Mouse (Mus musculus) midbrain, embryonic 10.5 days (tissue): ENCODE measurements around the gene Olfr1249. TPM values are rescaled to one million over a fixed set of nuclear protein-coding genes. Genes with fewer than 3 reads are reported as not detected.
"Not testable (repeated sequence)": the region's sequence is repeated elsewhere in the genome, so short reads cannot be mapped to it uniquely, and the experiment has no call there.

ENCODE experiments used
- DNase-seq: peaks from one replicate; pipeline ENCODE4 v3.0.0-alpha.2; 2017; ENCODE audit warnings: low spot score
- H3K27ac ChIP-seq: fragments of 300-500 bp; sonication (generic); replicated peaks from 2 replicates; pipeline ENCODE4 v1.5.1; 2016; ENCODE audit warnings: mild to moderate bottlenecking
- H3K27me3 ChIP-seq: fragments of 300-500 bp; sonication (generic); 2 replicates; pipeline ENCODE4 v1.6.1; 2016; ENCODE audit warnings: low read depth, mild to moderate bottlenecking; ENCODE audit not compliant: poor library complexity, severe bottlenecking
- H3K36me3 ChIP-seq: fragments of 300-500 bp; sonication (generic); 2 replicates; pipeline ENCODE4 v1.6.1; 2016; ENCODE audit warnings: mild to moderate bottlenecking, moderate library complexity
- H3K4me1 ChIP-seq: fragments of 300-500 bp; sonication (generic); 2 replicates; pipeline ENCODE4 v1.6.1; 2016
- H3K4me3 ChIP-seq: fragments of 300-500 bp; sonication (generic); 2 replicates; pipeline ENCODE4 v1.5.1; 2016; ENCODE audit warnings: mild to moderate bottlenecking, moderate library complexity
- H3K9me3 ChIP-seq: fragments of 300-500 bp; sonication (generic); replicated peaks from 2 replicates; pipeline ENCODE4 v1.6.1; 2016; ENCODE audit warnings: mild to moderate bottlenecking
- whole genome bisulfite sequencing: fragments of 180-500 bp; shearing (Covaris S2); methylation state at CpG from one replicate; pipeline ENCODE4 v1.1.7; 2016; 5-methylcytosine and 5-hydroxymethylcytosine counted together
- polyA plus RNA-seq: library from polyadenylated mRNA; unstranded; fragments of >200 nt; fragmentation: Nextera tagmentation; extraction: Ambion mirVana; gene quantifications from 2 replicates; pipeline ENCODE4 v1.2.1, GENCODE M21; 2016

Olfr1249 gene
- not detected in 2 replicates for polyA plus RNA-seq

DNA sequence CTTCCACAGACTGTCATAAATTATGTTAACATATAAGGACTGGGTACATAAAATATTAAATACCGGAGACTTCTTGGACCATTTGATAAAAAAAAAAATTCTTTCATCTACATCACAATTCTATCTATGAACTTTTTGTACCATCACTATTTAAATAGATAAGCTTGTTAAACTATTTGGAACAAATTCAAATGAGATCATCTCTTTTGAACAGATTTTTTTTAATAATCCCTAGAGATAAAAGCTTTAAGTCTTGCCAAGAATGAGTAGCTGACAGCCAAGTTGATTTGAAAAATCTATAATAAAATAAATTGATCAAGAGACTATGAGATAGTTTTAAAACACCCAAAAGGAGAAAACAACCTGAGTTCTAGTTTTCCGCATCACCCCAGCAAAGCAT, at the start of gene Olfr1249:
Gene Olfr1249 (minus strand): TSS at position 101 of the 400 bp plus-strand sequence.
- WGBS, result 95% methylated on average over 2 of the region's 2 CpGs

DNA sequence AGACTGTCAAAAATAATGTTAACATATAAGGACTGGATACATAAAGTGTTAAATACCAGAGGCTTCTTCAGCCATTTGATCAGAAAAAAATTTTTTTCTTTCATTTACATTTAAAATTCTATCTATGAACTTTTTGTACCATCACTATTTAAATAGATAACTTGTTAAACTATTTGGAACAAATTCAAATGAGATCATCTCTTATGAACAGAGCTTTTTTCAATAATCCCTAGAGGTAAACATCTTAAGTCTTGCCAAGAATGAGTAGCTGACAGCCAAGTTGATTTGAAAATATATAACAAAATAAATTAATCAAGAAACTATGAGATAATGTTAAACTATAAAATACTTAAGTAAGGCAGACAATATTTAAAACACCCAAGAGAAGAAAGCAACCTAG, 37.1 kb upstream of the Olfr1249 start, which contains the start of gene Olfr1251:
Gene Olfr1251 (minus strand): TSS at position 101 of the 400 bp plus-strand sequence.
- no peak within 1 kb of the TSS for H3K27ac ChIP-seq
- DNase-seq, result no peak
- no peaks in the 10 kb centered on the region for H3K27me3 ChIP-seq
- no peaks in the 10 kb centered on the region for H3K36me3 ChIP-seq
- H3K4me1 ChIP-seq, result no peaks in the 10 kb centered on the region
- no peaks in the 10 kb centered on the region for H3K9me3 ChIP-seq
- H3K4me3 ChIP-seq, result no peak within 1 kb of the TSS

More for the DNA sequence above, at the start of gene Olfr1249:
- no peaks in the 10 kb centered on the region for H3K36me3 ChIP-seq
- DNase-seq, result no peak
- H3K4me3 ChIP-seq, result no peak within 1 kb of the TSS
- H3K27me3 ChIP-seq, result no peaks in the 10 kb centered on the region
- H3K27ac ChIP-seq, result no peak within 1 kb of the TSS
- H3K9me3 ChIP-seq, result no peaks in the 10 kb centered on the region
- H3K4me1 ChIP-seq, result no peaks in the 10 kb centered on the region

DNA sequence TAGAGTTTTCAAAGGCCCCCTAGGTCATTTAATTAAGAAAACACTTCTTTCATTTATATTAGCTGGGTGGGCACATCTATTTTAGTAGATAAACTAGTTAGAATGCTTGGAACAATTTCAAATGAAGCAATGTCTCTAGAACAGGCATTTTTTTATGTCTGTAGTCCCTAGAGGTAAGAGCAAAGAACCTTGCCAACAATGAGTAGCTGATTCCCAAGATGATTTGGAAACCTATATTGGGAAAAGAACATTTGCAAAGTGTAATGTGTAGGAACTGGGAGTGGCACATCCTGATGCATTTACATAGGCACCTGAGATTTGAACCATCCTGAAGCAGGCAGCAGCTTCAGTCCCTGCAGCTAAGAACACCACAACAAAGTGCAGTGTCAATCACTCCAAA, 26.6 kb upstream of the Olfr1249 start, which contains the start of gene Olfr1250:
Gene Olfr1250 (minus strand): TSS at position 101 of the 400 bp plus-strand sequence.
- H3K27me3 ChIP-seq, result no peaks in the 10 kb centered on the region
- H3K4me3 ChIP-seq, result no peak within 1 kb of the TSS
- H3K4me1 ChIP-seq, result no peaks in the 10 kb centered on the region
- no peaks in the 10 kb centered on the region for H3K36me3 ChIP-seq
- no peaks in the 10 kb centered on the region for H3K9me3 ChIP-seq
- no peak within 1 kb of the TSS for H3K27ac ChIP-seq
- DNase-seq, result no peak

DNA sequence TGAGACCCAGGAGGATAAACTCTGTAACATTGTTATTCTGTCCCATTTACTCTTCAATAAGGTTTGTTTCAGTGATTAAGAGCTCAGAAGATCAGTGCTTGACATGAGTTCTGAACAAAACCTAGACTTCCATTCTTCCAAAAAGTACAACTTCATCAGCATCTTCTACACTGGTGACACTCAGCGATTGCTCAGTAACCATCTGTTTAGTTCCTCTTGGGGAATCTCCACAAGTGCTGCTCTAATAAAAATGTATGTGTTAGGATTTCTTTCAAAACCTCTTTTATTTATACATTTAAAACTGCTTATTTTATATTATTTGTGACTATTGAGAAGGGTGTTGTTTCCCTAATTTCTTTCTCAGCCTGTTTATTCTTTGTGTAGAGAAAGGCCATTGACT, 16.6 kb downstream of the Olfr1249 start, which contains the start of gene Olfr1248:
Gene Olfr1248 (minus strand): TSS at position 101 of the 400 bp plus-strand sequence.
- not testable (repeated sequence) for H3K9me3 ChIP-seq, H3K27me3 ChIP-seq, H3K4me3 ChIP-seq, H3K27ac ChIP-seq, H3K4me1 ChIP-seq, DNase-seq, H3K36me3 ChIP-seq
- 94% methylated on average over 1 of the region's 1 CpGs for WGBS

DNA sequence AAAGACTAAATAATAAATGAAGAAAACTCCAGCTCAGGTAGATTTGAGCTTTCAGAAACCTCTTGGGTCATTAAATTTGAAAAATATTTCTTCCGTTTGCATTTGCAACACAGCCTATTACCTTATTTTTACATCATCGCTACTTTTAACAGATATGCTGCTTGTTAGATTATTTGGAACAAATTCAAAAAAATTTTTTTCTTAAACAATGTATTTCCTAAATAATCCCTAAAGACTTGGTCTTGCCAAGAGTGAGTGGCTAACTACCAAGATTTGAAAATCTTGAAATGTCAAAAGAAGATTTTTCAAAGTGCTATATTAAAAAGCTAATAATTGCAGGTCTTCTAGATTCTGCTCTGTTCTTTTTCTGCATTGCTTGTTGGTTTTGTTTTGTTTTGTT, 20.8 kb downstream of the Olfr1249 start, which contains the start of gene Olfr1247:
Gene Olfr1247 (minus strand): TSS at position 101 of the 400 bp plus-strand sequence.
- H3K4me1 ChIP-seq, result no peaks in the 10 kb centered on the region
- no peaks in the 10 kb centered on the region for H3K9me3 ChIP-seq
- WGBS, result 92% methylated on average over 2 of the region's 2 CpGs

DNA sequence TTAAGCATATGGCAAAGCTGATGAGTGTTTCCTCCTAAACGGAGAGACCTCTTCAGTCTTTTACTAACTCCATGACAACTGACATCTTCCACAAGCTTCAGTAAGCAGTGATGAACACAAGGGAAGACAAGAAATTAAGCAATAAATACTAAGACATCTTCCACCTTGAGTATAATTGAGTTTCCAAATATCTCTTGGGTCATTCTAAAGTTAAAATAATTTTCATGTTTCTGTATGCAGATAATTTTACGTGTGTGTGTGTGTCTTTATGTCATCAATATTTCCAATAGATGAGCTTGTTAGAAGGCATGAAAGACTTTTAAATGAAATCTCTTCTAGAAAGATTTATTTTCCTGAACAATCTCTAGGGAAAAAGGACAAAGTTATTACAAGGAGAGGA, 41.7 kb downstream of the Olfr1249 start, which contains the start of gene Olfr1246:
Gene Olfr1246 (minus strand): TSS at position 101 of the 400 bp plus-strand sequence.
- no peaks in the 10 kb centered on the region for H3K36me3 ChIP-seq
- no peak within 1 kb of the TSS for H3K27ac ChIP-seq
- no peaks in the 10 kb centered on the region for H3K4me1 ChIP-seq
- H3K9me3 ChIP-seq, result no peaks in the 10 kb centered on the region
- no peak for DNase-seq
- H3K27me3 ChIP-seq, result no peaks in the 10 kb centered on the region
- WGBS, result 86% methylated on average over 2 of the region's 2 CpGs
- no peak within 1 kb of the TSS for H3K4me3 ChIP-seq

More for the DNA sequence above, 20.8 kb downstream of the Olfr1249 start, which contains the start of gene Olfr1247:
- no peak for DNase-seq
- H3K4me3 ChIP-seq, result no peak within 1 kb of the TSS
- no peaks in the 10 kb centered on the region for H3K27me3 ChIP-seq
- H3K36me3 ChIP-seq, result no peaks in the 10 kb centered on the region
- no peak within 1 kb of the TSS for H3K27ac ChIP-seq

Other genes with a start within 250 kb of the Olfr1249 start
- gene Olfr1238, start 225.3 kb downstream of the Olfr1249 start, polyA plus RNA-seq, result not detected in 2 replicates
- not detected in 2 replicates for gene Olfr1239, start 214.6 kb downstream of the Olfr1249 start, polyA plus RNA-seq
- gene Olfr1240, start 192.0 kb downstream of the Olfr1249 start, polyA plus RNA-seq, result not detected in 2 replicates
- gene Olfr1241, start 147.9 kb downstream of the Olfr1249 start, polyA plus RNA-seq, result not detected in 2 replicates
- not detected in 2 replicates for gene Olfr1242, start 136.6 kb downstream of the Olfr1249 start, polyA plus RNA-seq
- gene Olfr1243, start 103.5 kb downstream of the Olfr1249 start, polyA plus RNA-seq, result not detected in 2 replicates
- gene Olfr1245, start 56.5 kb downstream of the Olfr1249 start, polyA plus RNA-seq, result not detected in 2 replicates
- not detected in 2 replicates for gene Olfr1246, start 41.8 kb downstream of the Olfr1249 start, polyA plus RNA-seq
- gene Olfr1247, start 20.9 kb downstream of the Olfr1249 start, polyA plus RNA-seq, result not detected in 2 replicates
- not detected in 2 replicates for gene Olfr1248, start 16.7 kb downstream of the Olfr1249 start, polyA plus RNA-seq
- not detected in 2 replicates for gene Olfr1250, start 26.5 kb upstream of the Olfr1249 start, polyA plus RNA-seq
- gene Olfr1251, start 37.0 kb upstream of the Olfr1249 start, polyA plus RNA-seq, result not detected in 2 replicates
- not detected in 2 replicates for gene Olfr1252, start 90.0 kb upstream of the Olfr1249 start, polyA plus RNA-seq
- not detected in 2 replicates for gene Olfr1253, start 122.1 kb upstream of the Olfr1249 start, polyA plus RNA-seq
- not detected in 2 replicates for gene Olfr1254, start 158.6 kb upstream of the Olfr1249 start, polyA plus RNA-seq
- not detected in 2 replicates for gene Olfr1255, start 177.1 kb upstream of the Olfr1249 start, polyA plus RNA-seq
- gene Olfr1256, start 206.6 kb upstream of the Olfr1249 start, polyA plus RNA-seq, result not detected in 2 replicates
- gene Olfr48, start 213.2 kb upstream of the Olfr1249 start, polyA plus RNA-seq, result not detected in 2 replicates
- not detected in 2 replicates for gene Olfr1257, start 243.5 kb upstream of the Olfr1249 start, polyA plus RNA-seq